In genomic region chr16:29659101-29659810, GRCm38 (mm10) we compare ENCODE assay signal across 26 mouse cellular contexts.
A peak's percentile ranks its signal among the peaks of the same experiment; 100 is the strongest.
DNase-seq lines count a peak whose midpoint lies in the region; ATAC-seq and TF ChIP-seq lines count a peak whose summit lies in the region.
"Had no signal": no experiment of that assay in that cellular context is flagged by ENCODE, and none has a peak within 500 bp of the region (broad histone marks: within the 10 kb centered on the region; RNA-seq: fewer than 3 reads in every experiment).

No protein-coding gene starts in this region.

- H3K27ac ChIP-seq in hindbrain, embryonic 10.5 days = 0 out of 2 replicates have a peak overlapping the region, but pooled peaks have one; percentile 2
- H3K27ac ChIP-seq in hindbrain, embryonic 13.5 days = no peak overlapping the region
- H3K27ac ChIP-seq in ES-E14 (ENCODE audit: insufficient read depth, low read depth, low read length, poor library complexity, severe bottlenecking) = no peak overlapping the region
- H3K27ac ChIP-seq in forebrain, embryonic 12.5 days = 0 out of 2 replicates have a peak overlapping the region, but pooled peaks have one; percentile 54
- H3K27ac ChIP-seq in heart, adult 2 months = no peak overlapping the region
- H3K27ac ChIP-seq: gastrocnemius, adult 2 months; hindbrain, embryonic 12.5 days; limb, embryonic 15.5 days; liver, embryonic 14.5 days had no signal

- H3K36me3 ChIP-seq in hindbrain, embryonic 10.5 days = no peaks in the 10 kb centered on the region
- H3K36me3 ChIP-seq in hindbrain, embryonic 13.5 days = no peaks in the 10 kb centered on the region
- H3K36me3 ChIP-seq in ES-E14 (ENCODE audit: control insufficient read depth, insufficient read depth, low read length, poor library complexity, severe bottlenecking) = no peaks in the 10 kb centered on the region
- no peaks in the 10 kb centered on the region for H3K36me3 ChIP-seq in forebrain, embryonic 12.5 days (replicated peaks)
- no peaks in the 10 kb centered on the region for H3K36me3 ChIP-seq in heart, adult 2 months (ENCODE audit: control insufficient read depth, insufficient read depth, low read length)
- H3K36me3 ChIP-seq: hindbrain, embryonic 12.5 days; limb, embryonic 15.5 days had no signal

- H3K4me1 ChIP-seq in hindbrain, embryonic 10.5 days (replicated peaks) = peaks cover 35% of the 10 kb centered on the region
- peaks cover 28% of the 10 kb centered on the region for H3K4me1 ChIP-seq in hindbrain, embryonic 13.5 days (replicated peaks)
- peaks cover 12 to 41% of the 10 kb centered on the region in 2 experiments for H3K4me1 ChIP-seq in ES-E14 (ENCODE audit: control insufficient read depth in 2 of 2, insufficient read depth in 2 of 2, low read length in 2 of 2, poor library complexity in 1 of 2)
- peaks cover 30% of the 10 kb centered on the region for H3K4me1 ChIP-seq in forebrain, embryonic 12.5 days
- no peaks in the 10 kb centered on the region for H3K4me1 ChIP-seq in heart, adult 2 months (ENCODE audit: control insufficient read depth, insufficient read depth, low read length)

- no peak for DNase-seq in hindbrain, embryonic 10.5 days (ENCODE audit: low spot score)
- DNase-seq in ES-E14 (ENCODE audit: low read depth, low spot score) = no peak
- DNase-seq in frontal cortex, postnatal 25 days (ENCODE audit: low spot score in 2 of 2) = no peak
- no peak for DNase-seq in heart, adult 2 months
- DNase-seq: adrenal gland, adult 2 months; B cell, adult 2 months; cerebellum, adult 2 months; gastrocnemius, adult 2 months; heart, postnatal 10 days; kidney, adult 18-20 months; kidney, postnatal 4 days; layer of hippocampus, adult 9-11 months; lung, embryonic 14.5 days; lung, postnatal 36 days; right cerebral cortex, adult 18-20 months; thymus, adult 18-20 months; thymus, postnatal 36 days had no signal

- no peak for ATAC-seq in hindbrain, embryonic 13.5 days (ENCODE audit: low FRiP score)
- ATAC-seq in forebrain, embryonic 12.5 days (ENCODE audit: low FRiP score) = no peak
- ATAC-seq in megakaryocyte progenitor cell, adult 5-6 weeks (replicated peaks; ENCODE audit: poor library complexity) = peak; percentile 57
- ATAC-seq: inflammation-experienced regulatory T-cells, adult 6 months had no signal

- WGBS in hindbrain, embryonic 10.5 days = 84% methylated on average over 13 of the region's 13 CpGs
- 73% methylated on average over 13 of the region's 13 CpGs for WGBS in hindbrain, embryonic 13.5 days
- WGBS in forebrain, embryonic 12.5 days = 72% methylated on average over 13 of the region's 13 CpGs
- 84% methylated on average over 13 of the region's 13 CpGs for WGBS in heart, adult 2 months

- H3K4me2 ChIP-seq in hindbrain, embryonic 13.5 days = no peak overlapping the region
- H3K4me2 ChIP-seq in forebrain, embryonic 12.5 days = no peak overlapping the region
- H3K4me2 ChIP-seq: heart, embryonic 11.5 days; hindbrain, embryonic 12.5 days; limb, embryonic 15.5 days; lung, embryonic 14.5 days had no signal

- no peak for TF ChIP-seq EP300 in heart, adult 2 months (IDR thresholded peaks at IDR 0.05; ENCODE audit: insufficient read depth, low read depth, low read length)

- TF ChIP-seq CTCF in heart, adult 2 months (IDR thresholded peaks at IDR 0.05) = no peak

- H3K27me3 ChIP-seq in hindbrain, embryonic 10.5 days (ENCODE audit: insufficient read depth, poor library complexity, severe bottlenecking) = peaks cover 98% of the 10 kb centered on the region
- H3K27me3 ChIP-seq in hindbrain, embryonic 13.5 days = peaks cover 91% of the 10 kb centered on the region
- peaks cover 81% of the 10 kb centered on the region for H3K27me3 ChIP-seq in forebrain, embryonic 12.5 days
- no peaks in the 10 kb centered on the region for H3K27me3 ChIP-seq in heart, adult 2 months (ENCODE audit: control insufficient read depth, insufficient read depth, low read length)
- H3K27me3 ChIP-seq: CH12.LX; limb, embryonic 15.5 days had no signal

- no peak overlapping the region for H3K4me3 ChIP-seq in hindbrain, embryonic 10.5 days
- no peak overlapping the region for H3K4me3 ChIP-seq in hindbrain, embryonic 13.5 days
- H3K4me3 ChIP-seq in ES-E14 (ENCODE audit: insufficient read depth in 1 of 2, low read depth in 1 of 2, low read length in 2 of 2, poor library complexity in 1 of 2, severe bottlenecking in 1 of 2) = peak overlapping the region in 1 of 2 experiments; percentile 22; a peak in 1 of 4 replicates
- no peak overlapping the region for H3K4me3 ChIP-seq in forebrain, embryonic 12.5 days (replicated peaks)
- no peak overlapping the region for H3K4me3 ChIP-seq in heart, adult 2 months
- H3K4me3 ChIP-seq: gastrocnemius, adult 2 months; hindbrain, embryonic 12.5 days; limb, embryonic 15.5 days had no signal

- intact Hi-C loops in heart, adult 2 months (cut with DNase I) = no loop called here

- no peak for TF ChIP-seq POLR2A in heart, adult 2 months (IDR thresholded peaks at IDR 0.05; ENCODE audit: insufficient read depth, low read depth, low read length)

- in situ Hi-C loops in ES-E14 (cut with MboI; ENCODE audit: low sequenced_read_pairs in 2 of 2, unreplicated experiment in 2 of 2) = no loop called here

- H3K79me2 ChIP-seq in heart, adult 2 months (replicated peaks; ENCODE audit: control insufficient read depth, insufficient read depth, low read length) = no peaks in the 10 kb centered on the region

- H3K9ac ChIP-seq in hindbrain, embryonic 13.5 days = no peak overlapping the region
- peak overlapping the region; percentile 35; the same call in 1 of the 2 replicates for H3K9ac ChIP-seq in ES-E14 (ENCODE audit: insufficient read depth, low read depth, low read length, poor library complexity, severe bottlenecking)
- H3K9ac ChIP-seq in forebrain, embryonic 12.5 days = no peak overlapping the region
- no peak overlapping the region for H3K9ac ChIP-seq in heart, adult 2 months (ENCODE audit: low read depth, low read length)
- H3K9ac ChIP-seq: limb, embryonic 15.5 days; liver, embryonic 14.5 days; lung, embryonic 14.5 days had no signal

- H3K9me3 ChIP-seq in hindbrain, embryonic 10.5 days = no peaks in the 10 kb centered on the region
- no peaks in the 10 kb centered on the region for H3K9me3 ChIP-seq in hindbrain, embryonic 13.5 days
- H3K9me3 ChIP-seq in ES-E14 (ENCODE audit: control insufficient read depth, insufficient read depth, low read depth, low read length) = no peaks in the 10 kb centered on the region
- H3K9me3 ChIP-seq in forebrain, embryonic 12.5 days = no peaks in the 10 kb centered on the region
- H3K9me3 ChIP-seq: hindbrain, embryonic 12.5 days; limb, embryonic 15.5 days had no signal

TF ChIP-seq in ES-E14, 5 proteins besides CTCF, POLR2A, EP300 and RAD21:
- no peak for TF ChIP-seq MAFK (IDR thresholded peaks at IDR 0.05; ENCODE audit: insufficient read depth, low read depth, low read length)
- TF ChIP-seq CHD2 (IDR thresholded peaks at IDR 0.05; ENCODE audit: low read depth, low read length) = no peak
- no peak for TF ChIP-seq ZC3H11A (IDR thresholded peaks at IDR 0.05; ENCODE audit: borderline replicate concordance, low read depth, low read length)
- TF ChIP-seq HCFC1 (IDR thresholded peaks at IDR 0.05; ENCODE audit: borderline replicate concordance, insufficient read depth, low read length) = no peak
- TF ChIP-seq ZNF384 (IDR thresholded peaks at IDR 0.05; ENCODE audit: low read depth, low read length) = no peak

Comparison
In these comparisons a context has a peak if more than half of its experiments do, and no peak if none do; other contexts are left out.
1. H3K27ac ChIP-seq: peak in hindbrain, embryonic 10.5 days (single experiment) and forebrain, embryonic 12.5 days (single experiment); none in hindbrain, embryonic 13.5 days (single experiment), ES-E14 (single experiment) and heart, adult 2 months (single experiment).